In genomic region chr3:100716241-100716640, GRCm38 (mm10) we compare ENCODE assay signal across 24 mouse cellular contexts. TPM values are rescaled to one million over a fixed set of nuclear protein-coding genes. Genes with fewer than 3 reads are reported as not detected.
DNase-seq lines count a peak whose midpoint lies in the region; ATAC-seq lines count a peak whose summit lies in the region.
"Had no signal": no experiment of that assay in that cellular context is flagged by ENCODE, and none has a peak within 500 bp of the region (broad histone marks: within the 10 kb centered on the region; RNA-seq: fewer than 3 reads in every experiment).

No protein-coding gene starts in this region.

- no peaks in the 10 kb centered on the region for H3K36me3 ChIP-seq in heart, embryonic 14.5 days (ENCODE audit: control insufficient read depth, insufficient read depth, low read length)
- no peaks in the 10 kb centered on the region for H3K36me3 ChIP-seq in midbrain, embryonic 11.5 days (ENCODE audit: control insufficient read depth, insufficient read depth, low read length)
- no peaks in the 10 kb centered on the region for H3K36me3 ChIP-seq in midbrain, embryonic 14.5 days (ENCODE audit: control insufficient read depth, insufficient read depth, low read length)
- H3K36me3 ChIP-seq: embryonic facial prominence, embryonic 12.5 days; G1E; limb, embryonic 15.5 days; liver, embryonic 15.5 days; neural tube, embryonic 15.5 days had no signal

- WGBS in heart, embryonic 14.5 days: 24% methylated on average over 7 of the region's 7 CpGs
- 66% methylated on average over 7 of the region's 7 CpGs for WGBS in midbrain, embryonic 11.5 days
- WGBS in midbrain, embryonic 14.5 days: 71% methylated on average over 7 of the region's 7 CpGs

- DNase-seq in heart, adult 11 months: no peak
- peak; percentile 33 for DNase-seq in midbrain, embryonic 11.5 days (ENCODE audit: low spot score, missing footprints)
- DNase-seq in midbrain, embryonic 14.5 days: no peak
- peak; percentile 19 for DNase-seq in fat pad, adult 2 months (ENCODE audit: extremely low read depth, low read depth, low spot score)
- DNase-seq in testis, postnatal 14 days (ENCODE audit: low spot score): no peak
- DNase-seq in adrenal gland, postnatal 10 days: no peak
- DNase-seq: cerebellum, adult 8-10 months; forebrain, postnatal 0 days; gastrocnemius, postnatal 36 days; kidney, adult 2 months; kidney, postnatal 10 days; layer of hippocampus, postnatal 36 days; lung, postnatal 14 days; right cerebral cortex, postnatal 14 days; spleen, adult 18-20 months had no signal

- peaks cover 26 to 36% of the 10 kb centered on the region in 2 experiments for H3K4me1 ChIP-seq in heart, embryonic 14.5 days (ENCODE audit: control insufficient read depth in 2 of 2, insufficient read depth in 2 of 2, low read length in 2 of 2)
- no peaks in the 10 kb centered on the region for H3K4me1 ChIP-seq in midbrain, embryonic 11.5 days (ENCODE audit: control insufficient read depth, insufficient read depth, low read length)
- H3K4me1 ChIP-seq in midbrain, embryonic 14.5 days (ENCODE audit: control insufficient read depth, insufficient read depth, low read length): no peaks in the 10 kb centered on the region
- H3K4me1 ChIP-seq: liver, embryonic 15.5 days; neural tube, embryonic 15.5 days had no signal

- no peak for ATAC-seq in heart, embryonic 14.5 days (ENCODE audit: insufficient number of reproducible peaks, insufficient read depth, low FRiP score, low read depth)
- ATAC-seq in midbrain, embryonic 11.5 days (ENCODE audit: low FRiP score): no peak
- no peak for ATAC-seq in midbrain, embryonic 14.5 days (ENCODE audit: low FRiP score, low TSS enrichment)
- ATAC-seq: CD4-positive, CD25-positive, alpha-beta regulatory T cell, adult 4 months; forebrain, postnatal 0 days; midbrain, embryonic 16.5 days had no signal

- H3K4me3 ChIP-seq in heart, embryonic 14.5 days (ENCODE audit: control insufficient read depth in 1 of 2, insufficient read depth in 1 of 2, low read depth in 1 of 2, low read length in 2 of 2): no peak overlapping the region
- H3K4me3 ChIP-seq in midbrain, embryonic 11.5 days (ENCODE audit: low read depth, low read length): no peak overlapping the region
- no peak overlapping the region for H3K4me3 ChIP-seq in midbrain, embryonic 14.5 days (replicated peaks; ENCODE audit: low read depth, low read length)
- H3K4me3 ChIP-seq: embryonic facial prominence, embryonic 12.5 days; limb, embryonic 15.5 days; liver, embryonic 15.5 days; megakaryocyte, embryonic 14.5 days; neural tube, embryonic 15.5 days had no signal

- peak overlapping the region; percentile 35 to 58 for H3K27ac ChIP-seq in heart, embryonic 14.5 days (replicated peaks in 1 of 2; ENCODE audit: control insufficient read depth in 1 of 2, insufficient read depth in 1 of 2, low read depth in 2 of 2, low read length in 2 of 2)
- no peak overlapping the region for H3K27ac ChIP-seq in midbrain, embryonic 11.5 days (ENCODE audit: low read depth, low read length)
- no peak overlapping the region for H3K27ac ChIP-seq in midbrain, embryonic 14.5 days (replicated peaks; ENCODE audit: low read depth, low read length)
- H3K27ac ChIP-seq: embryonic facial prominence, embryonic 12.5 days; limb, embryonic 15.5 days; liver, embryonic 15.5 days; neural tube, embryonic 15.5 days had no signal

- H3K9me3 ChIP-seq in heart, embryonic 14.5 days (ENCODE audit: control insufficient read depth, low read length): no peaks in the 10 kb centered on the region
- no peaks in the 10 kb centered on the region for H3K9me3 ChIP-seq in midbrain, embryonic 11.5 days (ENCODE audit: control insufficient read depth, low read length)
- H3K9me3 ChIP-seq in midbrain, embryonic 14.5 days (ENCODE audit: control insufficient read depth, low read length): no peaks in the 10 kb centered on the region
- H3K9me3 ChIP-seq: embryonic facial prominence, embryonic 12.5 days; G1E; limb, embryonic 15.5 days; liver, embryonic 15.5 days; megakaryocyte, embryonic 14.5 days; neural tube, embryonic 15.5 days had no signal

- H3K9ac ChIP-seq in heart, embryonic 14.5 days (ENCODE audit: low read length): no peak overlapping the region
- H3K9ac ChIP-seq in midbrain, embryonic 11.5 days (ENCODE audit: low read length): no peak overlapping the region
- H3K9ac ChIP-seq in midbrain, embryonic 14.5 days (replicated peaks; ENCODE audit: low read length): no peak overlapping the region
- H3K9ac ChIP-seq: embryonic facial prominence, embryonic 12.5 days; forebrain, postnatal 0 days; limb, embryonic 15.5 days; liver, embryonic 15.5 days; neural tube, embryonic 15.5 days had no signal

- H3K27me3 ChIP-seq in heart, embryonic 14.5 days (ENCODE audit: control insufficient read depth, insufficient read depth, low read length): no peaks in the 10 kb centered on the region
- H3K27me3 ChIP-seq in midbrain, embryonic 11.5 days (ENCODE audit: control insufficient read depth, insufficient read depth, low read length): no peaks in the 10 kb centered on the region
- no peaks in the 10 kb centered on the region for H3K27me3 ChIP-seq in midbrain, embryonic 14.5 days (ENCODE audit: control insufficient read depth, insufficient read depth, low read length)
- H3K27me3 ChIP-seq: embryonic facial prominence, embryonic 12.5 days; limb, embryonic 15.5 days; liver, embryonic 15.5 days; neural tube, embryonic 15.5 days had no signal

- no peak overlapping the region for H3K4me2 ChIP-seq in heart, embryonic 14.5 days (ENCODE audit: low read length)
- no peak overlapping the region for H3K4me2 ChIP-seq in midbrain, embryonic 11.5 days
- H3K4me2 ChIP-seq in midbrain, embryonic 14.5 days (ENCODE audit: low read length): no peak overlapping the region
- H3K4me2 ChIP-seq: embryonic facial prominence, embryonic 12.5 days; limb, embryonic 15.5 days; liver, embryonic 15.5 days; neural tube, embryonic 15.5 days had no signal

RNA-seq across cellular contexts. Expression of gene Man1a2, which starts 30.9 kb away (rescaled TPM):
- polyA plus RNA-seq in heart, embryonic 14.5 days (2014; fragmentation: Nextera tagmentation; extraction: Ambion mirVana): 62.5 and 76.3 TPM in 2 replicates
- polyA plus RNA-seq in midbrain, embryonic 11.5 days (2014; fragmentation: Nextera tagmentation; extraction: Ambion mirVana): 36.9 and 46.3 TPM in 2 replicates
- 44.0 and 55.3 TPM in 2 replicates for polyA plus RNA-seq in midbrain, embryonic 14.5 days (2014; fragmentation: Nextera tagmentation; extraction: Ambion mirVana)
- total RNA-seq in adrenal gland, postnatal 10 days (2021): 10 to 100 TPM; 78.8 to 86.7 TPM

Comparison
In these comparisons a context has a peak if more than half of its experiments do, and no peak if none do; other contexts are left out.
1. DNase-seq: peak in midbrain, embryonic 11.5 days (single experiment) and fat pad, adult 2 months (single experiment); none in heart, adult 11 months (single experiment), midbrain, embryonic 14.5 days (single experiment), testis, postnatal 14 days (single experiment) and adrenal gland, postnatal 10 days (single experiment).
2. H3K27ac ChIP-seq: peak in heart, embryonic 14.5 days (2 of 2); none in midbrain, embryonic 11.5 days (single experiment) and midbrain, embryonic 14.5 days (single experiment).